Mouse (Mus musculus) midbrain, embryonic 15.5 days (tissue): ENCODE data around the gene Apbb1. TPM values are rescaled to one million over a fixed set of nuclear protein-coding genes. Genes with fewer than 3 reads are reported as not detected.
A peak's percentile ranks its signal among the peaks of the same experiment; 100 is the strongest.

Experiments
- ATAC-seq: fragments of 200-750 bp; cut with Nextera tagmentation; replicated peaks from 2 replicates; pipeline ENCODE4 v1.8.0; 2017; ENCODE audit warnings: moderate TSS enrichment
- H3K27ac ChIP-seq: fragments of 300-500 bp; sonication (generic); 2 replicates; pipeline ENCODE4 v1.5.1; 2015; ENCODE audit warnings: mild to moderate bottlenecking, inconsistent platforms
- H3K27me3 ChIP-seq: fragments of 300-500 bp; sonication (generic); replicated peaks from 2 replicates; pipeline ENCODE4 v1.6.1; 2015; ENCODE audit warnings: inconsistent platforms
- H3K36me3 ChIP-seq: fragments of 300-500 bp; sonication (generic); replicated peaks from 2 replicates; pipeline ENCODE4 v1.6.1; 2015; ENCODE audit warnings: inconsistent platforms
- H3K4me1 ChIP-seq: fragments of 300-500 bp; sonication (generic); 2 replicates; pipeline ENCODE4 v1.6.1; 2015; ENCODE audit warnings: inconsistent platforms
- H3K4me2 ChIP-seq: fragments of 300-500 bp; sonication (generic); 2 replicates; pipeline ENCODE4 v1.6.1; 2015; ENCODE audit warnings: inconsistent platforms, mild to moderate bottlenecking, moderate library complexity
- H3K4me3 ChIP-seq: fragments of 300-500 bp; sonication (generic); 2 replicates; pipeline ENCODE4 v1.5.1; 2015; ENCODE audit warnings: mild to moderate bottlenecking, inconsistent platforms
- H3K9ac ChIP-seq: fragments of 300-500 bp; sonication (generic); 2 replicates; pipeline ENCODE4 v1.6.1; 2015; ENCODE audit warnings: mild to moderate bottlenecking, inconsistent platforms
- H3K9me3 ChIP-seq: fragments of 300-500 bp; sonication (generic); 2 replicates; pipeline ENCODE4 v1.6.1; 2016; ENCODE audit warnings: inconsistent platforms
- WGBS: fragments of 180-500 bp; shearing (Covaris S2); methylation state at CpG from one replicate; pipeline ENCODE4 v1.1.7; 2015; ENCODE audit warnings: mixed read lengths; 5-methylcytosine and 5-hydroxymethylcytosine counted together
- polyA plus RNA-seq: library from polyadenylated mRNA; unstranded; fragments of >200 nt; fragmentation: Nextera tagmentation; extraction: Ambion mirVana; gene quantifications from 2 replicates; pipeline ENCODE4 v1.2.1, GENCODE M21; 2015

Gene Apbb1
- 319 and 325 TPM in 2 replicates for polyA plus RNA-seq

GRCm38 (mm10) chr7:105581094-105581703 lies at the start of gene Apbb1:
Apbb1 (minus strand) TSS chr7:105581653.
- H3K4me1 ChIP-seq: peaks cover 39% of the 10 kb centered on the region
- H3K4me2 ChIP-seq: peak within 1 kb of the TSS; percentile 65
- ATAC-seq: peak; percentile 95
- under 1% methylated on average over 41 of the region's 54 CpGs for WGBS
- H3K9me3 ChIP-seq: no peaks in the 10 kb centered on the region
- H3K27ac ChIP-seq: peak within 1 kb of the TSS; percentile 99
- H3K9ac ChIP-seq: peak within 1 kb of the TSS; percentile 95
- no peaks in the 10 kb centered on the region for H3K36me3 ChIP-seq
- H3K4me3 ChIP-seq: peak within 1 kb of the TSS; percentile 92
- H3K27me3 ChIP-seq: no peaks in the 10 kb centered on the region

GRCm38 (mm10) chr7:105628633-105629032 lies 47.2 kb upstream of the Apbb1 start:
- H3K9ac ChIP-seq: no peak overlapping the region
- no peak overlapping the region for H3K27ac ChIP-seq
- peaks cover 39% of the 10 kb centered on the region for H3K4me1 ChIP-seq
- ATAC-seq: no peak
- H3K4me2 ChIP-seq: no peak overlapping the region
- no peak overlapping the region for H3K4me3 ChIP-seq
- no peaks in the 10 kb centered on the region for H3K27me3 ChIP-seq
- H3K36me3 ChIP-seq: peaks cover 10% of the 10 kb centered on the region
- H3K9me3 ChIP-seq: no peaks in the 10 kb centered on the region
- 15% methylated on average over 3 of the region's 3 CpGs for WGBS

- WGBS: 75% methylated on average over 6 of the region's 6 CpGs
- no peak overlapping the region for H3K27ac ChIP-seq
- no peak for ATAC-seq
- no peak overlapping the region for H3K9ac ChIP-seq
- peaks cover 17% of the 10 kb centered on the region for H3K4me1 ChIP-seq
- no peaks in the 10 kb centered on the region for H3K27me3 ChIP-seq
- no peaks in the 10 kb centered on the region for H3K9me3 ChIP-seq
- H3K36me3 ChIP-seq: peaks cover 21% of the 10 kb centered on the region
- no peak overlapping the region for H3K4me3 ChIP-seq
- no peak overlapping the region for H3K4me2 ChIP-seq
Measured at GRCm38 (mm10) chr7:105625397-105625796, 43.9 kb upstream of the Apbb1 start.

GRCm38 (mm10) chr7:105621646-105622292 lies 40.3 kb upstream of the Apbb1 start:
- Histone ChIP-seq H3K4me3 (no peak overlapping the region), H3K9me3 (no peaks in the 10 kb centered on the region), H3K4me2 (no peak overlapping the region), H3K27me3 (no peaks in the 10 kb centered on the region), H3K36me3 (peaks cover 49% of the 10 kb centered on the region), H3K9ac (no peak overlapping the region), H3K4me1 (no peaks in the 10 kb centered on the region), H3K27ac (no peak overlapping the region)
- 82% methylated on average over 8 of the region's 8 CpGs for WGBS
- ATAC-seq: no peak

- no peak for ATAC-seq
- Histone ChIP-seq H3K27ac (no peak overlapping the region), H3K4me1 (no peaks in the 10 kb centered on the region), H3K9ac (no peak overlapping the region), H3K9me3 (no peaks in the 10 kb centered on the region), H3K36me3 (peaks cover 51% of the 10 kb centered on the region), H3K4me2 (no peak overlapping the region), H3K27me3 (no peaks in the 10 kb centered on the region), H3K4me3 (no peak overlapping the region)
- 82% methylated on average over 4 of the region's 4 CpGs for WGBS
Measured at GRCm38 (mm10) chr7:105621053-105621452, 39.6 kb upstream of the Apbb1 start.

- H3K9ac ChIP-seq: no peak overlapping the region
- WGBS: 66% methylated on average over 3 of the region's 3 CpGs
- no peak overlapping the region for H3K27ac ChIP-seq
- no peaks in the 10 kb centered on the region for H3K4me1 ChIP-seq
- ATAC-seq: no peak
- H3K27me3 ChIP-seq: no peaks in the 10 kb centered on the region
- H3K9me3 ChIP-seq: no peaks in the 10 kb centered on the region
- no peak overlapping the region for H3K4me2 ChIP-seq
- peaks cover 63% of the 10 kb centered on the region for H3K36me3 ChIP-seq
- H3K4me3 ChIP-seq: no peak overlapping the region
Measured at GRCm38 (mm10) chr7:105619701-105620100, 38.2 kb upstream of the Apbb1 start.

- Histone ChIP-seq H3K4me1 (no peaks in the 10 kb centered on the region), H3K9me3 (no peaks in the 10 kb centered on the region), H3K27me3 (no peaks in the 10 kb centered on the region), H3K27ac (no peak overlapping the region), H3K4me3 (no peak overlapping the region), H3K36me3 (peaks cover 65% of the 10 kb centered on the region), H3K4me2 (no peak overlapping the region), H3K9ac (no peak overlapping the region)
- ATAC-seq: no peak
- 97% methylated on average over 22 of the region's 22 CpGs for WGBS
Measured at GRCm38 (mm10) chr7:105617810-105618209, 36.4 kb upstream of the Apbb1 start.

GRCm38 (mm10) chr7:105616561-105616960 lies 35.1 kb upstream of the Apbb1 start:
- Histone ChIP-seq H3K27me3 (no peaks in the 10 kb centered on the region), H3K4me3 (no peak overlapping the region), H3K36me3 (peaks cover 71% of the 10 kb centered on the region), H3K9ac (no peak overlapping the region), H3K4me1 (no peaks in the 10 kb centered on the region), H3K9me3 (no peaks in the 10 kb centered on the region), H3K4me2 (no peak overlapping the region), H3K27ac (no peak overlapping the region)
- 94% methylated on average over 6 of the region's 6 CpGs for WGBS
- no peak for ATAC-seq

- WGBS: 100% methylated on average over 1 of the region's 1 CpGs
- H3K4me1 ChIP-seq: no peaks in the 10 kb centered on the region
- no peaks in the 10 kb centered on the region for H3K9me3 ChIP-seq
- H3K4me2 ChIP-seq: no peak overlapping the region
- no peak overlapping the region for H3K27ac ChIP-seq
- H3K4me3 ChIP-seq: no peak overlapping the region
- no peaks in the 10 kb centered on the region for H3K27me3 ChIP-seq
- peaks cover 75% of the 10 kb centered on the region for H3K36me3 ChIP-seq
- no peak overlapping the region for H3K9ac ChIP-seq
- no peak for ATAC-seq
Measured at GRCm38 (mm10) chr7:105615720-105616119, 34.3 kb upstream of the Apbb1 start.

- no peak overlapping the region for H3K4me3 ChIP-seq
- no peaks in the 10 kb centered on the region for H3K9me3 ChIP-seq
- no peak overlapping the region for H3K9ac ChIP-seq
- no peaks in the 10 kb centered on the region for H3K27me3 ChIP-seq
- no peak overlapping the region for H3K27ac ChIP-seq
- no peaks in the 10 kb centered on the region for H3K4me1 ChIP-seq
- H3K4me2 ChIP-seq: no peak overlapping the region
- 97% methylated on average over 1 of the region's 1 CpGs for WGBS
- no peak for ATAC-seq
- peaks cover 81% of the 10 kb centered on the region for H3K36me3 ChIP-seq
Measured at GRCm38 (mm10) chr7:105614400-105614799, 32.9 kb upstream of the Apbb1 start.

GRCm38 (mm10) chr7:105611767-105612166 lies 30.3 kb upstream of the Apbb1 start:
- 94% methylated on average over 1 of the region's 1 CpGs for WGBS
- no peak for ATAC-seq
- Histone ChIP-seq H3K9me3 (no peaks in the 10 kb centered on the region), H3K9ac (no peak overlapping the region), H3K27ac (no peak overlapping the region), H3K36me3 (peaks cover 56% of the 10 kb centered on the region), H3K27me3 (no peaks in the 10 kb centered on the region), H3K4me3 (no peak overlapping the region), H3K4me1 (no peaks in the 10 kb centered on the region), H3K4me2 (no peak overlapping the region)

GRCm38 (mm10) chr7:105608467-105608866 lies 27.0 kb upstream of the Apbb1 start:
- no peak for ATAC-seq

More at GRCm38 (mm10) chr7:105608467-105608866, 27.0 kb upstream of the Apbb1 start:
- Histone ChIP-seq H3K4me3 (no peak overlapping the region), H3K27me3 (no peaks in the 10 kb centered on the region), H3K9me3 (0 out of 2 replicates have a peak, but pooled peaks cover 3% of the 10 kb centered on the region), H3K36me3 (peaks cover 36% of the 10 kb centered on the region), H3K4me2 (no peak overlapping the region), H3K9ac (no peak overlapping the region), H3K4me1 (no peaks in the 10 kb centered on the region), H3K27ac (no peak overlapping the region)
- WGBS: 92% methylated on average over 3 of the region's 3 CpGs
